Comparison of ENCODE assay signal across 15 mouse cellular contexts in genomic region chr10:118749756-118750155, GRCm38 (mm10).
A peak's percentile ranks its signal among the peaks of the same experiment; 100 is the strongest.
DNase-seq lines count a peak whose midpoint lies in the region; ATAC-seq and TF ChIP-seq lines count a peak whose summit lies in the region.
"Had no signal": no experiment of that assay in that cellular context is flagged by ENCODE, and none has a peak within 500 bp of the region (broad histone marks: within the 10 kb centered on the region; RNA-seq: fewer than 3 reads in every experiment).

No protein-coding gene starts in this region.

- H3K27me3 ChIP-seq in kidney, adult 2 months (replicated peaks; ENCODE audit: control insufficient read depth, insufficient read depth, low read length): no peaks in the 10 kb centered on the region
- H3K27me3 ChIP-seq in kidney, embryonic 15.5 days: no peaks in the 10 kb centered on the region
- H3K27me3 ChIP-seq in liver, embryonic 13.5 days: no peaks in the 10 kb centered on the region
- H3K27me3 ChIP-seq: CH12.LX; limb, embryonic 12.5 days had no signal

- TF ChIP-seq POLR2A in kidney, adult 2 months (IDR thresholded peaks at IDR 0.05; ENCODE audit: low read depth, low read length): no peak

- no peak for ATAC-seq in kidney, embryonic 15.5 days (replicated peaks; ENCODE audit: low FRiP score)
- ATAC-seq in liver, embryonic 13.5 days (ENCODE audit: low read depth): peak; percentile 45
- ATAC-seq: inflammation-experienced regulatory T-cells, adult 6 months had no signal

- H3K27ac ChIP-seq in kidney, adult 2 months (ENCODE audit: insufficient read depth, low read depth, low read length): no peak overlapping the region
- H3K27ac ChIP-seq in kidney, embryonic 15.5 days: no peak overlapping the region
- 0 out of 2 replicates have a peak overlapping the region, but pooled peaks have one; percentile 0 for H3K27ac ChIP-seq in liver, embryonic 13.5 days
- H3K27ac ChIP-seq: heart, adult 2 months; limb, embryonic 12.5 days had no signal

- H3K4me2 ChIP-seq in kidney, embryonic 15.5 days: no peak overlapping the region
- H3K4me2 ChIP-seq in liver, embryonic 13.5 days: no peak overlapping the region
- H3K4me2 ChIP-seq: limb, embryonic 12.5 days had no signal

- no peak overlapping the region for H3K9ac ChIP-seq in kidney, embryonic 15.5 days
- no peak overlapping the region for H3K9ac ChIP-seq in liver, embryonic 13.5 days
- H3K9ac ChIP-seq: limb, embryonic 12.5 days had no signal

- H3K4me1 ChIP-seq in kidney, adult 2 months (ENCODE audit: control insufficient read depth, insufficient read depth, low read length): no peaks in the 10 kb centered on the region
- H3K4me1 ChIP-seq in kidney, embryonic 15.5 days: peaks cover 12% of the 10 kb centered on the region
- H3K4me1 ChIP-seq in liver, embryonic 13.5 days (replicated peaks): peaks cover 14% of the 10 kb centered on the region

- no peaks in the 10 kb centered on the region for H3K9me3 ChIP-seq in kidney, embryonic 15.5 days (replicated peaks)
- no peaks in the 10 kb centered on the region for H3K9me3 ChIP-seq in liver, embryonic 13.5 days (replicated peaks)
- H3K9me3 ChIP-seq: limb, embryonic 12.5 days had no signal

- peak; percentile 54 for DNase-seq in kidney, adult 2 months
- peak; percentile 47 for DNase-seq in NIH3T3 (ENCODE audit: low read depth)
- peak; percentile 66 for DNase-seq in adrenal gland, postnatal 10 days
- no peak for DNase-seq in liver, embryonic 13.5 days
- no peak for DNase-seq in layer of hippocampus, adult 11-12 months (ENCODE audit: low spot score)
- no peak for DNase-seq in layer of hippocampus, adult 9-11 months
- DNase-seq: cerebellum, adult 2 months; embryo, embryonic 11 days; right cerebral cortex, postnatal 4 days had no signal

- no peak for TF ChIP-seq CTCF in kidney, adult 2 months (conservative IDR thresholded peaks at IDR 0.05; ENCODE audit: insufficient read depth, insufficient read length, low read depth, low read length)

- WGBS in kidney, adult 2 months: 55% methylated on average over 6 of the region's 6 CpGs
- 81% methylated on average over 6 of the region's 6 CpGs for WGBS in kidney, embryonic 15.5 days
- 67% methylated on average over 6 of the region's 6 CpGs for WGBS in liver, embryonic 13.5 days (ENCODE audit: insufficient replicate concordance)

- no peak overlapping the region for H3K4me3 ChIP-seq in kidney, adult 2 months (ENCODE audit: insufficient read depth, low read depth, low read length)
- no peak overlapping the region for H3K4me3 ChIP-seq in kidney, embryonic 15.5 days (replicated peaks)
- no peak overlapping the region for H3K4me3 ChIP-seq in liver, embryonic 13.5 days (replicated peaks)
- H3K4me3 ChIP-seq: erythroblast, embryonic 14.5 days; heart, adult 2 months; limb, embryonic 12.5 days had no signal

- no peaks in the 10 kb centered on the region for H3K36me3 ChIP-seq in kidney, adult 2 months (ENCODE audit: control insufficient read depth, insufficient read depth, low read length)
- no peaks in the 10 kb centered on the region for H3K36me3 ChIP-seq in kidney, embryonic 15.5 days
- no peaks in the 10 kb centered on the region for H3K36me3 ChIP-seq in liver, embryonic 13.5 days
- H3K36me3 ChIP-seq: limb, embryonic 12.5 days had no signal

Comparison
In these comparisons a context has a peak if more than half of its experiments do, and no peak if none do; other contexts are left out.
1. DNase-seq: peak in kidney, adult 2 months (single experiment), NIH3T3 (single experiment) and adrenal gland, postnatal 10 days (single experiment); none in liver, embryonic 13.5 days (single experiment), layer of hippocampus, adult 11-12 months (single experiment) and layer of hippocampus, adult 9-11 months (single experiment).